Mouse (Mus musculus) WW6 (cell line): Measurements from ENCODE around the gene Tmem179.
A peak's percentile ranks its signal among the peaks of the same experiment; 100 is the strongest.

Experiments used
- DNase-seq: peaks from one replicate; pipeline ENCODE4 v3.0.0-alpha.2; 2013; ENCODE audit warnings: low read depth, low spot score

Tmem179 gene

DNA sequence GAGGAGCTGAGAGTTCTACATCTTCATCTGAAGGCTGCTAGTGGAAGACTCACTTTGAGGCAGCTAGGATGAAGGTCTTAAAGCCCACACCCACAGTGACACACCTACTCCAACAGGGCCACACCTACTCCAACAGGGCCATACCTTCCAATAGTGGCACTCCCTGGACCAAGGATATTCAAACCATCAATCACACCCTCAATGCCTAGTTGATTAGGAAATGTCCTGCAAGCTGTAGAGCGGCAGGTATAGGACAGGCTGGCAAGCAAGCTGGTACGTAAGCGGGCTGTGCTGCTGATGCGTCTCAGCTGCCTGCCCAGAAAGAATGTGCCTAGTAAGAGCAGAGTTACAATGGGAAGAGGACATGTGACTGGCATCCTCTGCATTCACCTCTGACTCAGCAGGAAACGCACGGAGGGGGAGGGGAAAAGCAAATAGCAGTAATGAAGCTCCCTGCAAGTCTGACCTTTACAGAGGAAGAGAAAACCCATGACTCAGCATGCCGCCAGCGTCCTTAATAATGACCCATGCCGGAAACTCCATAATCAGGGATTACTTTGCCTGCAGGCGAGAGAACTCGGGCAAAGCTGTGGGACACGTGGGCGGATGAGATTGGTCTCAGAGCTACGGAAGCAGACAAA is at the start of gene Tmem179:
Tmem179 (minus strand) TSS at position 51 of the 641 bp plus-strand sequence.
- no peak for DNase-seq

DNA sequence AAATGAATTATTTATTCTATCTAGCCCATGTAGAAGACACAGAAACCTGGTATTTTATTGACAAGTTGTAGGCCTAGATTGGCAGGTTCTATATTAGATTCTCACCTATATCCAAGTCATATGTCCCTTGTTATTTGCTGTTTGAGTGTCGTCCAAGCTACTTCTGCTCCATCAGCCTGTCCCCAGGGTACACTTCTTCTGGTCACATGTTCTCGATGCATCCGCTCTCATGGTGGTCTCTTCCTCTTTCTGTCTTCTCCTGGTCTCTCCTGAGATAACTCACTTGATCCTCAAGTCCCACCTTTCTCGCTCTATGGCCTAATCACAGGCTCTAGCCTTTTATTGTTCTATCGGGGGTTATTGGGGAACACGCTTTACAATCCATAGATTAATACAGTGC is 46.5 kb upstream of the Tmem179 start:
- no peak for DNase-seq

DNA sequence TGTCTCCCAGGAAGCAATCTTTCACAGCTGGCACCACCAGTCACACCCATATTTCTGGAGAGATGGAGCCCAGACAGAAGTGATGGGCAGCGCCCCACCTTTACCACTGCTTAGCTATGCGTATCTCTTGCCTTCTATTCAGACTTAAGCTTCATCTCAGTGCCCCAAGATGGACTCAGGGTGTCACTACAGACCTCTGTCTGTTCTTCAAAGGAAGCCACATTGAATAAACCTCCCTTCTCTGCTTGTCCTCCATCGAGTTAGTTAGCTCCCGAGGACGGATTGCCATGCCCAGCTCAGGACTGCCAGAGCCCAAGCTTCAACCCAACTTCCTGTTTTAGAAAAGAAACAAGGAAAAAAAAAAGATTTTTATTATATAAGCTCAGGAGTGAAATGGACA is 45.9 kb upstream of the Tmem179 start:
- DNase-seq: no peak

DNA sequence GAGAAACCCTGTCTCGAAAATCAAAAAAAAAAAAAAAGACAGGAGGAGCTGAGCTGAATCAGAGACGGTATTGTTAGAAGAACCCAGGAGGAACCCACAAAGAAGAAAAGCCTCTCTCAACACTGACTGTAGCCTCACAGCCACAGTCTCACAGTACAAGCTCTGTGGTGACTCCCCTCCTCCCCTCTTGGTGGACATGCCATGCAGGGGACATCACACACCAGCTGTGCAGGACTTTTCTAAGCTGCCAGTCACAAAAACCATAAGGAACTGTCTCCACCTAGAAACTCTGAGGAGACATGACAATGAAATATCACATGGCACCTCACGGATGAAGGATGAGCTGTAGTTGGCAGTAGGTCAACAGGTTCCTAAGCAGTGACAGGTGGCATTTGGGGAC is 44.6 kb upstream of the Tmem179 start:
- no peak for DNase-seq

DNA sequence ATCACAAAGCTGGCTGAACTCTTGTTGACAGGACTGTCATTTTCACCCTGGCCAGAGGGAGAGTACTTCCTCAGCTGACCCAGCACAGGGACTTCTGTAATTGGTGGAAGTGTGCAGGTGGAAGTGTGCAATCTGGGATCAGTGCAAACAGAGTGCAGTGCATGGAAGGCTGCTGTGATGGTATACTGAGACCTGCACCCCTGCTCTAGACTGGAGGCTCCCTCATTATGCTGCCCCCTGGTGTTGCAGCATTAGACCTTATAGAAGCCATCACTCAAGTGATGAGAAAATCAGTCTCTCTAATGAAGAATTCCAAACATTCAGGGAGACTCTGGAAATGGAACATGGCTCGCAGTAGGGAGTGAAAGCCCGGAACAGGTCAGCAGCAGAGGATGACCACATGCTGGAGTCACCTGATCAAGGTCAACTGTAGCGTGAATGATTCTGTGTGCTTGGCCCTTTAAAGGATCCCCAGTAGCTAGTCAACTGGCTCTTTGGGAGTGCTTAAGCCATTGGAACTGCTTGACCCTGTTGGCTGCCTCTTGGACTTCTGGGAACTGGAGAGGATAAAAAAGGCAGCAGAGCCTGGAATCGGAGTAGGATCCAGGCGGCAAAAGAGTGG is 43.7 kb upstream of the Tmem179 start:
- DNase-seq: no peak

DNA sequence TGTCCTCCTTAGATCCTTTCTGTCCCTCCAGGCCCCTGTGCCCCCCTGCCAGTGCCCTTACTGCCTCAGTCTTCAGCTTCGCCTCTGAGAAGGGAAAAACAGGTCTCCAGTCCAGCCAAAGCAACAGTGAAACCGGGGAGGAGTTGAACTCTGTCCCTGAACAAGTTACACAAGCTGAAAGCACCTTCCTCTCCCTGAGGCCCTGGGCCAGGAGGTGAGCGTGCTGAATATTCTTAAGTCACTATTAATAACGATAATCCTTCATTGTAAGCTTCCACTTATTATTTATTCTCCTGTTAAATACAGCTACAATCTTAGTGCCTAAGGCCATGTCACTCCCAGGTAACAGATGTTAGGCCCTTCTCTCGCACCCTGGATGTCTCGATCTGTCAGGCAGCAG is 43.1 kb upstream of the Tmem179 start:
- DNase-seq: no peak

DNA sequence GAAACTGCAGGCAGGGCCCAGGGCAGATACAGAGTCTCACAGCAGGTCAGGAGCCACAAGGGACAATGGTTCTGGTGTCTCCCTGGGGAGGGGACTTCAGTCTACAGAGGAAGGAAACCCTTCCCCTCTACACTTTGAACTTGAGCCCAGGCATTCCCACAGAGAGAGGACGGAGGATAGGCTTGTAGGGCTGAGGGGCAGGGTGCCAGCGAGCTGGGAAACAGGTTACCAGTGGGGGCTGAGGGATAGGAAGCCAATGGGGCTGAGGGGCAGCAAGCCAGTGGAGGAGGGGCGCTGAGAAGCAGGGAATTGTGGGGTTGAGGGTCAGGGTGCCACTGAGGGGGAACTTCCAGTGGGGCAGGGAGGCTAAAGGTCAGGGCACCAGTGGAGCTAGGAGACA is 42.7 kb upstream of the Tmem179 start:
- DNase-seq: no peak

DNA sequence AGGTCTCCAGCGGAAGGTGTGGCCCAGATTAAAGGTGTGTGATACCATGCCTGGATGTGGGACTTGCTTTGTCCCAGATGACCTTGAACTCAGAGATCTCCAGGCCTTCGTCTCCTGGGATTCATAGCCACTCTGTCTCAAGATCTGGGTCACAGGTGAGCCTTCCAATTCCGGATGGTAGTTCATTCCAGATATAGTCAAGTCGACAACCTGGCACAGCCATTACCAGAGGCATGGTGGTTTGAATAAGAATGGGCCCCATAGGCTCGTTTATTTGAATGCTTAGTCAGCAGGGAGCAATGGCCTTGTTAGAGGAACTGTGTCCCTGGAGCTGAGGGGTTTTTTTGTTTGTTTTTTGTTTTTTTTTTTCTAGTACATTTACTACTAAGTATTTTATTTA is 40.7 kb upstream of the Tmem179 start:
- DNase-seq: no peak

DNA sequence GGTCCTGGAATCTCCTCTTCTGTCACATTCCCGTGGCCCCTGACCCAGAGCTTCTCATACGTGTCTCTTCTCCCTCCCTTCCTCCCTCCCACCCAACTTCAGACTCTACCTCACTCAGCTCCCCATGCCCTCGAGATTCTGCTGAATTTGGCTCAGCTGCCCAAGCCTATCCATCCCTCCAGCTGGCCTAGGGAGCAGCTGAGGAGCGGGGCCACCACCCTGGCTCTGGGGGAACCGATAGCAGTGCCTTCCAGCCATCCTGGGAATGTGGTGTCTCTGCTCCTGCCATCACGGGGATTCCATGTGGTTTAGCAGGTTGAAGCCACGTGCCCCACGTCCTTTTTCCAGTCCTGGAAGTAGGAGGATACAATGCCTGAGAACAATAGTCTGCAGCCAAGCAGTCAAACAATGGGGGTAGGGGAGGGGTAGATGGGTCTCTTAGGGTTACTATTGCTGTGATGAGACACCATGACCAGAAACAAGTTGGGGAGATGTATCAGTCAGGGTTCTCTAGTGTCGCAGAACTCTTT is 40.0 kb upstream of the Tmem179 start:
- no peak for DNase-seq

DNA sequence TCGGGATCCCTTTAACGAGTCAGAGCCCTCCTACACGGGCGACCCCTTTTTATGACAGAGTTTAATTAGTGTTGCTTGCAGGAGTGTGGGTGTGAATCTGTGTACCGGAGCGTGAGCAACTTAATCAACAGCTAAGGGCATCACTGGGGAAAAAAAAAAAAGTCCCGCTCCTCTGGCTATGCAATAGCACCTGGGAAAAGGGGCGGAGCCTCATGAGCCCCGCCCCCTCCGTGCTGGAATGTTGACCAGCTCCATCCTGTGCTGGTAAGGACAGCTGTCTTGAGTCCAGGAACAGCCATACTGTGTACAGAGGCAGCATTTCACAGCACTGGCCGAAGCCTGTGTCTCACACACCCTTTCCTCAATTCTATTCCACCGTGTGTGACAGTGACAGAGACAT is 38.4 kb upstream of the Tmem179 start:
- DNase-seq: no peak

DNA sequence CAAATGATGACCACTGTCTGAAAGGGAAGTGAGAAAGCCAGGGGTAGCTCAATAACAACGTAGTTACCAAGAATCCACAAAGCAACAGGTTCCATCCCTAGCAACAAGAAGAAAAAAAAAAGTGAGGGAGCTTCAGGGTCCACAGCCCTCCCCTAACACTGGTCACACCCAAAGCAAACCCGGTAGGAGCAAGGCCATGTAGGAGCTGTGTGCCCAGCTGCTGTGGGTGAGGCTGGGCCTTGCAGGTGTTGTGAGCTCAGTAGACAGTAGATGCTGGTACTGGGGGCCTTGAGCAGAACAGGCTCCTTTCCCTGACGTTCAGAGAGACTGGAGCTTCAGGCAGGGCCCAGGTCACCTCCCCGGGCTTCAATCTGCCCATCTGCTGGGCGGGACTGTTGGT is 36.0 kb upstream of the Tmem179 start:
- DNase-seq: no peak

DNA sequence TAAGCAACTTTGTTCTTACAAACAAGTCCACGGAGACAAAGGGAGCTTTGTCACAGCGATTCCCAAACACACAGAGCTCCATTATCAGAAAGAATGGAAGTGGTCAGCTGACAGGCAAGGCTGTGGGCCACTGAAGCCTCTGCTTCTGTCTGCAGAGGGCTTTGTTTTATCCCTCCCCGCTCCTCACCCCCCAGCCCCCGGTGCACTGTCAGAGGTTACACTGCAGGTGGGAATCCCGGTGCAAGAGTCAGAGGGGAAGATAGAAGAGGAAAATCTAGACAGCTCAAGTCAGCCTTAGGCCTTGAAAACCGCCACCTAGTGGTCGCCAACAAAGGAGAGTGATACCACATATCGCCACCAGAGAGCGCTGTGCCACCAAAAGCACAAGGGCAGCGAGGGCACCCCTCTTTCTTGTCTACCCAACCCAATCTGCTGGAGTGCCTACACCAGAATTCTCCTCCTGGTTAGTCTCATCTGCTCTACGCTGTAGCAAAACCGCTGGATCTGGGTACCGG is 35.4 kb upstream of the Tmem179 start:
- peak; percentile 68 for DNase-seq

DNA sequence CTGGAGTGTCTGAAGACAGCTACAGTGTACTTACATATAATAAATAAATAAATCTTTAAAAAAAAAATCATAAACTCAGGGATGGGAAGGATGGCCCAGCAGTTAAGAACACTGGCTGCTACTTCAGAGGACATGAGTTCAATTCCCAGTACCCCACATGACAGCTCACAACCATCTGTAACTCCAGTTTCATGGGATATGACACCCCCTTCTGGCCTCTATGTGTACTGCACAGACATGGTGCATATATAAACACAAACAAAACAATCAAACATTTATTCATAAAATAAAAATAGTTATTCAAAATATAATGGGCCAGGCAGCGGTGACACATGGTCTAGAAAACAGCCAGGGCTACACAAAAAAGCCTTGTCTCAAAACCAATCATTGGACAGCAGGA is 32.7 kb upstream of the Tmem179 start:
- DNase-seq: no peak

DNA sequence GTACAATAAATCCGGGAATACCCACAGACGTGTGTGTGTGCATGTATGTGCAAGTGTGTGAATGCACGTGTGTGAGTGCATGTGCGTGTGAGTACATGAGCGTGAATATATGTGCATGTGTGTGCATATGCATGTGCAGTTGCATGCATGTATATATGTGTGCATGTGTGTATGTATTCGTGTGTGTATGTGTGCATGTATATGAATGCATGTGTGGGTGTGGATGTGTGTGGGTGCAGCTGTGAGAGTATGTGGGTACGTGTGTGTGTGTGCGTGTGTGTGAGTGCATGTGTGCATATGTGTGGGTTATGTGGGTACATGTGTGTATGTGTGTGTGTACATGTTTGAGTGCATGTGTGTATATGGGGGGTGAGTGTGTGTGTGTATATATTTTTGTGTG is 29.6 kb upstream of the Tmem179 start:
- no peak for DNase-seq

DNA sequence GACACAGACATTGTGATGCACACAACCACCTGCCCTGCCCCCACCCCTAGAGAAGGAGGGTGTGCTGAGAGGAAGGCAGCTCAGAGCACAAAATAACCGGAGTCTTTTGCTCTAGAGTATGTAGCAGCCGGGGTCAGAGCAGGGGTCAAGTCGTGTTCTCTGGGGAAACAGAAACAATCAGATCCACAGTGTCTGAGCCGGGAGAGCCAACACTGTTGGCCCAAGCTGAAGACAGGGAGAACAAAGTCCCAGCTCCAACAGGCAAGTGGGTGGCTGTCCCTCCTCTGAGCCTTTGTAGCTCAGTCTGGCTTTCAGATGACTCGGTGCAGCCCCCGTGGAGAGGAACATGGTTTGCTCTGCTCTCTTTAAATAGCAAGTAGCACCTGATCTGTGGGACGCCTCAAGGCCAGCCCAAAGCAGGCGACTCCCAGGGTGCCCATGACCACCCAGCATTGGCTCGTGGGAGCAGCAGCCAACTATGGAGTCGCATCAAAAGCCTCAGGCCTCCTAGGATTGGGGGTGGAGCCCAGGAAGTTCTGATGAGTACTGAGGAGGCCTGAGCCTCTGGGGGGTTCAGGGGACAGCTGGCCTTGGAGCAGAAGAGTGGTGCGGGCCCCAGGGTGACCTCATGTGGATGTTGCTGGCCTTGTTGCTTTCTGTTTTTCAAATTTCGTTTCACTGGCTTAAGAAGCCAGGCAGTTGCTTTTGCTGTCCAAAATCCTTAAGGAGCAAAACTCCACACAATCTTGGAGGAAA is 28.6 kb upstream of the Tmem179 start:
- DNase-seq: no peak

DNA sequence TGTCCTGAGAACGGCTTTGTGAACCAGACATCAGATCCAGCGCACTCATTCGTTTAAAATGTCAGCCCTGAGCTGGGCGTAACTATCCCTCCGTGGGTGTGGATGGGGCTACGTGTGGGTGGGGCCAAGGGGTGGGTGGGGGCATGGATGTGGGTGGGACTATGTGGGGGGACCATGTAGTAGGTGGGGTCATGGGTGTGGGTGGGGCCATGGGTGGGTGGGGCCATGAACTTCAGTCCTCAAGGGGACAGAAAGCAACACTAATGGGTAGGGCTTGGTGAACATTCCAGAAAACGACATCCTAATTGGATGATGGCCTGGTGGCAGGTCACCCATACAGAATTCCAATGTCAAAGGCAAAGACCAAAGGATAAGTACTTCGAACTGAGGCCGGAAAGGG is 27.4 kb upstream of the Tmem179 start:
- DNase-seq: no peak

DNA sequence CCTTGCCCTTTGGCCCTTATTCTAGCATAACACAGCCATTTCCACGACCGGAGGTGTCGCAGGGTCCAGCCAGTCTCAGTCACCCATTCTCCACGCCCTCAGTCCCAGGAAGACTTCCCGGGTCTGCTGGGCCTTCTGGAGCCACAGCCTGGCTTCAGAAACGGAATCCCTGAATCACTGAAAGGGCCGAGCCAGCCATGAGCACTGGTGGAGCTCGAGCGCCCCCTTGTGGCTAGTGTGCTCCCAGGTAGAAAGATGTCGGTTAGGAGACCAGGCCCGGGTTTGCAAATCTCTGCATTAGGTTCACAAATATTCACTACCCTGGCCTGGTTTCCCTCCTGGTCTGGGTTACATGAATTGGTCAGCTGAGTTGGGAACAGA is 26.4 kb upstream of the Tmem179 start:
- peak; percentile 59 for DNase-seq

DNA sequence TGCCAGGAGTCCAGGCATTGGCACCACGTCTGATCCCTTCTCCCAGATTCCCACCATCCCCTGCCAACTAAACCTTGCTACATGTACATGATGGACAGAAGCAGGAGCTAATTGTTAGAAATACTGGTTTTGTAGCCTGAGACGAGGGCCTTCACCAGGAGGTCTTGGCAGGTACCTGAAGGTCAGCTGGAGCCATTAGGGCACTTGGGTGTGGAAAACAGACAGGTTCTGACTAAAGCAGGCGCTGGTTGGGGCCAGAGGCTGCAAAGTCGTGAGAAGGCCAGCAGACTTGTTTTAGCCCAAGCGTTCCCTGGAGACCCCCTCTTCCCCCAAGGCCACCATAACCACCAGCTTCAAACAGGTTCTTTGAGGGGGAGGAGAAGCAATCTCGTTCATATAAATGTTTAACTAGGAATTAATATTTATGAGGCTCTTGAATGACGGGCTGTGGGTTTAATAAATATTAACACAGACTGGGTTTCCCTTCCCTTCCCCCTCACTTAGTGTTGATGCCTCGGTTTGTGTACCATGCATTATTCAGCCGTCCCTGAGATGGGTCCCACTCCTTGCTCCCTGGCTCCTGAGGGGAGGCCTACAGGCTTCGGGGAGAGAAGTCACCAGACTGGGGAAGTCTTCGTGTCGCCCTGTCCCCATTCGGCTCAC is 25.8 kb upstream of the Tmem179 start:
- DNase-seq: no peak

DNA sequence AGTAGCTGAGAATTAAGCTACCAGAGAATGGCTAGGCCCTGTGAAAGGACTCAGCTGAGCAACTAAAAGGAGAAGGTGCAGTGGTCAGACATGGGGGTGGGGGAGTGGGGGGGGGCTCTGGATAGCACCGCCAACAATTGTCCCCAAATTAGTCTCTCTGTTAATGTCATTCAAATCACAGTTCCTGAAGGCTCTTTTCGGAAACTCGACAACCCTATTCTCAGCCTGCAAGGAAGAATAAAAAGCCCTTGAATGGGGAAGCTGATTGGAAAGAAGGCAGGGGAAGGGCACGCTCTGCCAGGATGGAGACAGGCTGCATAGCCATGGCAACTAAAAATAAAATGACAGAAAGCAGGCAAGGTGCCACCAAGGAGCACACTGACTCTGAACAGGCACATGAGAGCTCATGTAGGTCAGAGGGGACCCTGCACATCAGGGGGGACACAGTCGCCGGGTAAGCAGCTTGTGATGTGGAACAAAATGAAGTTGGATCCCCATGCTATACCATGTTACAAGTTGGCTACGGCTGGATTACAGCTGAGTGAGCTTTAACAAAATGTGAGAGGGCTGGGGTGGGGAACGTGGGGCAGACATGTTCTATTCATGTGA is 25.0 kb upstream of the Tmem179 start:
- no peak for DNase-seq

DNA sequence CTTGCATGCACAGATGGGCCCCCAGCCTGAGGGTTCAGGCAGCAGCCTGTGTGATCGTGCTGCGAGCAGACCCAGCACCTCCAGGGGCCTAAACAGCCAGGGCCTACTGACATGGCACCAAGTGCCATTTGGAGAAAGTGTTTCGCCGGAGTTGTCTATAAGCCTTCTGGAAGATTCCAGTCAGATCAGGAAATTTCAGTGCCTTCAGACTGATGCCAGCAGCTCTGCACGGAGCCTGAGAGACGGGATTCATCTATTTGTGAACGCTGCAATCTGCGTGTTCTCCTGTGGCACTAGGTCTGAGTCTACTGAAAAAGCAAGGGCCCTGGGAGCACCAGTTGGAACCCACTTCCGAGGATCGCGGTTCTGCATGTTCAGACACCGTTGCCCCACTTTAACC is 23.8 kb upstream of the Tmem179 start:
- DNase-seq: no peak

DNA sequence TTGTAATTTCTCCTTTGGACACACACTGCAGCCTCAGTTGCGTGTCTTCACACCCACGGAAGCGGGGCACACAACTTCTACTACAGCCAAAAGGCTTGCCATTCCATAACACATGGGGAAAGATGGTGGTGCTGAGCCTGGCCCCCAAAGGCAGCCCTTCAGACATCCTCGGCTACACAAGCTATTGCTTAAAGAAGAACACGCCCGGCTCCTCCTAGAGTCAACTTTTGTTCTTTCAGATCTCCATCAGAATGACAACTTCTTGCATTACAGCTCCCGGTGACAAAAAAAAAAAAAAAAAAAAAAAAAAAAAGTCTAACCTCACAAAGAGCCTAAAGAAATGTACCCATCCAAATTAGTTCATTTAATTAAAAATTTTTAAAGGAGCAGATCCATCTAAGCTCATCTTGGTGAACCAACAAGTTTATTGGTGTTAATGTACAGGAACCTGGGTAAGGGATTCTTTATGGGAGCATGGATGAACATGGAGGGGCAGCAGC is 23.0 kb upstream of the Tmem179 start:
- DNase-seq: no peak

DNA sequence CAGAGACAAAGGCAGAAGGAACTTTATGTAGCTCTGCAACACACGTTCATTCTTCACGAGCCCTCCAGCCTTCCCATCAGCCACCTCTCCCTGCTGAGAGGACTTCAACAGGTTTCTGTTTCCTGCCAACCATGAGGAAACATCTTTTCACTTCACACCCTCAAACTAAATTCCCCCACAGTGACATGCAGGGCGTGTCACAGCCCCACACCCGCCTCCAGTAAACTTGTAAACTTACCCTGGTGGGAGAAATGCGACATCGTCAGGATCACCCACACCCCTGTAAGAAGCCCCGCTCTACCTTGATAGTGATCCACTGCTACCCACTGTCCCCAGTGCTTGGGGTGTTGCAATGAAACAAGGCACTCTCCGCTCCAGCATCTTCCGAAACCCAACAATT is 21.8 kb upstream of the Tmem179 start:
- DNase-seq: no peak
